Mouse (Mus musculus) neural tube, embryonic 11.5 days (tissue): ENCODE data around the gene Cntrob. TPM values are rescaled to one million over a fixed set of nuclear protein-coding genes. Genes with fewer than 3 reads are reported as not detected.

Experiments used
- ATAC-seq: fragments of 200-750 bp; cut with Nextera tagmentation; 2 replicates; pipeline ENCODE4 v1.8.0; 2017; ENCODE audit warnings: moderate number of reproducible peaks, mild to moderate bottlenecking, moderate TSS enrichment, moderate library complexity; ENCODE audit not compliant: insufficient read depth, low FRiP score, low TSS enrichment
- DNase-seq: peaks from one replicate; pipeline ENCODE4 v3.0.0-alpha.2; 2015; ENCODE audit warnings: low spot score
- H3K27ac ChIP-seq: fragments of 300-500 bp; sonication (generic); 2 replicates; pipeline ENCODE4 v1.5.1; 2014; ENCODE audit warnings: low read depth, mild to moderate bottlenecking, low read length
- H3K27me3 ChIP-seq: fragments of 300-500 bp; sonication (generic); 2 replicates; pipeline ENCODE4 v1.6.1; 2014; ENCODE audit warnings: mild to moderate bottlenecking, low read length, mixed read lengths; ENCODE audit not compliant: control insufficient read depth, insufficient read depth
- H3K36me3 ChIP-seq: fragments of 300-500 bp; sonication (generic); 2 replicates; pipeline ENCODE4 v1.6.1; 2014; ENCODE audit warnings: mild to moderate bottlenecking, low read length, moderate library complexity, mixed read lengths; ENCODE audit not compliant: control insufficient read depth, insufficient read depth
- H3K4me1 ChIP-seq: fragments of 300-500 bp; sonication (generic); 2 replicates; pipeline ENCODE4 v1.6.1; 2014; ENCODE audit warnings: low read length, mixed read lengths; ENCODE audit not compliant: control insufficient read depth, insufficient read depth
- H3K4me2 ChIP-seq: fragments of 300-500 bp; sonication (generic); 2 replicates; pipeline ENCODE4 v1.6.1; 2014; ENCODE audit warnings: low read depth, mild to moderate bottlenecking, moderate library complexity
- H3K4me3 ChIP-seq: fragments of 300-500 bp; sonication (generic); 2 replicates; pipeline ENCODE4 v1.5.1; 2014; ENCODE audit warnings: low read depth, low read length
- H3K9ac ChIP-seq: fragments of 300-500 bp; sonication (generic); 2 replicates; pipeline ENCODE4 v1.6.1; 2014; ENCODE audit warnings: mild to moderate bottlenecking, low read length
- H3K9me3 ChIP-seq: fragments of 300-500 bp; sonication (generic); 2 replicates; pipeline ENCODE4 v1.6.1; 2016; ENCODE audit warnings: low read length; ENCODE audit not compliant: control insufficient read depth
- WGBS: fragments of 180-500 bp; shearing (Covaris S2); extraction: QIAGEN DNeasy Blood & Tissue Kit; methylation state at CpG from one replicate; pipeline ENCODE4 v1.1.7; 2014; 5-methylcytosine and 5-hydroxymethylcytosine counted together
- polyA plus RNA-seq: library from polyadenylated mRNA; unstranded; fragments of >200 nt; fragmentation: Nextera tagmentation; extraction: Ambion mirVana; gene quantifications from 2 replicates; pipeline ENCODE4 v1.2.1, GENCODE M21; 2014

Cntrob gene
- polyA plus RNA-seq, 1 experiment from 2014 or later: 23.5 TPM

DNA sequence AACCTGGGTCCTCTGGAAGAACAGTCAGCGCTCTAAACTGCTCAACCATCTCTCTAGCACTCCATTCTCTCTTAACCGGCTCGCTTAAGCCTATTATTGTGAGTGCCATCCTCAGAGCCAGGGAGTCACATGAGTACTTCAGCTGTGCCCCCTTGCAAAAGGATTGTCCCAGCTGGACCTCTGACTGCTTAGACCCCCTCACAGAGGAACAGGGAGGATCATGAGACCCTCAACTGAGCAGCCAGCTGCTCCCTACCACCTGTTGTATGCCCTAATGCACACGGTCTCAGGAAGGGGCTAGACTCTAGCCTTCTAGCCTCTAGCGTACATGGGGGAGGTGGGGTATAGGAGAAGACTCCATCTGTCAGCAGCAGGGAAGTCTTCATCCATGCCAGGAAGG is 68.8 kb downstream of the Cntrob start:
- ATAC-seq (no peak), DNase-seq (no peak)
- 79% methylated on average over 5 of the region's 5 CpGs for WGBS
- Histone ChIP-seq H3K4me1 (no peaks in the 10 kb centered on the region), H3K4me2 (no peak overlapping the region), H3K27ac (no peak overlapping the region), H3K4me3 (no peak overlapping the region), H3K36me3 (no peaks in the 10 kb centered on the region), H3K27me3 (no peaks in the 10 kb centered on the region), H3K9ac (no peak overlapping the region), H3K9me3 (no peaks in the 10 kb centered on the region)

GRCm38 (mm10) chr11:69253131-69253530 is 70.4 kb downstream of the Cntrob start:
- Histone ChIP-seq H3K9me3 (no peaks in the 10 kb centered on the region), H3K4me2 (no peak overlapping the region), H3K27me3 (no peaks in the 10 kb centered on the region), H3K4me1 (no peaks in the 10 kb centered on the region), H3K4me3 (no peak overlapping the region), H3K27ac (no peak overlapping the region), H3K9ac (no peak overlapping the region), H3K36me3 (no peaks in the 10 kb centered on the region)
- DNase-seq (no peak), ATAC-seq (no peak)
- 53% methylated on average over 9 of the region's 9 CpGs for WGBS

DNA sequence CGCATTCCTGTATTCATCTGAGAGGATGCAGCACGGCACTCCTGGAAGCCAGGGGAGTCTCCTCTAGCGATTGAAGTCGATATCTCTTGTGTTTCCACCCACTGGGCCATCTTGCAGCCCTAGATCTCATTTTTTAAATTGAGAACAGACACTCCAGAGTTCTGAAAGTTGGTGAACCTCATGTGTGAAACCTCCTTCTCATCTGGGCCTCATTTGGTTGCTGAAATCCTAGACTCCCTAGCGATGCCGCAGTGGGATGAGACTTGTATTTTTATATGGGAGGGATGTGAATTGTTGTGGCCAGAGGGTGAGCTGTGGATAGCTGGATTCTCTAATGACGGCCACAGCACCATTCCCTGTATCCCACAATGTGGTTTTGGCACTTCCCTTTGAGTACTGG is 71.6 kb downstream of the Cntrob start:
- Histone ChIP-seq H3K4me2 (no peak overlapping the region), H3K27ac (no peak overlapping the region), H3K4me3 (no peak overlapping the region), H3K27me3 (no peaks in the 10 kb centered on the region), H3K4me1 (no peaks in the 10 kb centered on the region), H3K36me3 (no peaks in the 10 kb centered on the region), H3K9me3 (no peaks in the 10 kb centered on the region), H3K9ac (no peak overlapping the region)
- no peak for ATAC-seq
- no peak for DNase-seq
- 82% methylated on average over 7 of the region's 7 CpGs for WGBS

DNA sequence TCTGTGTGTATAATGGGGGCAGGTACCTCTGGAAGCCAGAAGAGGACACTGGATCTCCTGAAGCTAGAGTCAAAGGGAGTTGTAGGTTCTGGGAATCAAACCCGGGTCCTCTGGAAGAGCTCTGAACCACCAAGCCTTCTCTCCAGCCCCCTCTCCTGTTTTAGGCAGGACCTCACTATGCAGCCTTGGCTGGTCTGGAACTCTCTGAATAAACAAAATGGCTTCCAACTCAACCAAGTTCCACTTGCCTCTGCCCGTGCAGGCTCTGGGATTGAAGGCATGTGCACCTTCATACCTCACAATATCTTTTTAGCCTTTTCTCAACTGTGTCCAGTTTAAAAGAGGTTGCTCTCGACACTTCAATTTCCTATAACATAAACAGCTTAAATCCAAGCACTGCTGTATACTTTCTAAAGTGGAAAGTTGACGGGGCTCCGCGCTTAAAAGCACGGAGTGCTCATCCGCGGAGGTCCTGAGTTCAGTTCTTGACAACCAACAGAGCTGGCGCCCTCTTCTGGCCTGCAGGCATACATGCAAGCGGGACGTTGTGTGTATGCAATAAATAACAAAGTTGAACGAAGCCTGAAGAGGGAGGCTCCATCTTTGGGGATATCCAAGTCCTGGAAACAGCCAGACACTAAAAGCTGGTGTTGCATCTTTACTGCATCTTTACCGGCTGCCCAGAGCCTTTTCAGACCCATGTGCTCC is 72.3 kb downstream of the Cntrob start:
- Histone ChIP-seq H3K9me3 (no peaks in the 10 kb centered on the region), H3K36me3 (no peaks in the 10 kb centered on the region), H3K4me1 (no peaks in the 10 kb centered on the region), H3K27ac (no peak overlapping the region), H3K9ac (no peak overlapping the region), H3K27me3 (no peaks in the 10 kb centered on the region), H3K4me3 (no peak overlapping the region), H3K4me2 (no peak overlapping the region)
- no peak for DNase-seq
- ATAC-seq: no peak
- 61% methylated on average over 14 of the region's 14 CpGs for WGBS

GRCm38 (mm10) chr11:69250106-69250505 is 73.5 kb downstream of the Cntrob start:
- Histone ChIP-seq H3K9me3 (no peaks in the 10 kb centered on the region), H3K27ac (no peak overlapping the region), H3K27me3 (no peaks in the 10 kb centered on the region), H3K36me3 (no peaks in the 10 kb centered on the region), H3K4me2 (no peak overlapping the region), H3K9ac (no peak overlapping the region), H3K4me1 (no peaks in the 10 kb centered on the region), H3K4me3 (no peak overlapping the region)
- 74% methylated on average over 5 of the region's 5 CpGs for WGBS
- DNase-seq (no peak), ATAC-seq (no peak)

Other genes with a start within 250 kb of the Cntrob start
- 112 TPM in 2 replicates for gene Vamp2, start 235.3 kb downstream of the Cntrob start, polyA plus RNA-seq
- 10.7 and 10.9 TPM in 2 replicates for gene Per1, start 228.6 kb downstream of the Cntrob start, polyA plus RNA-seq
- 0.33 TPM in 1 of 2 replicates, not detected in the other for gene Hes7, start 203.4 kb downstream of the Cntrob start, polyA plus RNA-seq
- gene 9130213A22Rik, start 201.2 kb downstream of the Cntrob start, polyA plus RNA-seq: 0.24 TPM in 1 of 2 replicates, not detected in the other
- gene Aloxe3, start 197.9 kb downstream of the Cntrob start, polyA plus RNA-seq: 0.08 and 0.66 TPM in 2 replicates
- gene Alox12b, start 166.8 kb downstream of the Cntrob start, polyA plus RNA-seq: not detected in 2 replicates
- 0.30 TPM in 1 of 2 replicates, not detected in the other for gene Alox8, start 125.9 kb downstream of the Cntrob start, polyA plus RNA-seq
- gene Gucy2e, start 86.7 kb downstream of the Cntrob start, polyA plus RNA-seq: 0.07 TPM in 1 of 2 replicates, not detected in the other
- gene Trappc1, start 205 bp upstream of the Cntrob start, polyA plus RNA-seq: 195 and 215 TPM in 2 replicates
- gene Kcnab3, start 2.5 kb upstream of the Cntrob start, polyA plus RNA-seq: 3.1 and 3.6 TPM in 2 replicates
- gene Rnf227, start 16.7 kb upstream of the Cntrob start, polyA plus RNA-seq: 27.8 and 28.8 TPM in 2 replicates
- gene Chd3, start 45.6 kb upstream of the Cntrob start, polyA plus RNA-seq: 57.3 and 60.1 TPM in 2 replicates
- gene Naa38, start 71.7 kb upstream of the Cntrob start, polyA plus RNA-seq: 125 and 129 TPM in 2 replicates
- 44.7 and 48.4 TPM in 2 replicates for gene Cyb5d1, start 71.9 kb upstream of the Cntrob start, polyA plus RNA-seq
- 13.1 and 17.2 TPM in 2 replicates for gene Tmem88, start 74.5 kb upstream of the Cntrob start, polyA plus RNA-seq
- gene Kdm6b, start 89.9 kb upstream of the Cntrob start, polyA plus RNA-seq: 37.9 and 42.0 TPM in 2 replicates
- gene Dnah2, start 225.3 kb upstream of the Cntrob start, polyA plus RNA-seq: 0.92 and 1.2 TPM in 2 replicates
- gene Efnb3, start 236.4 kb upstream of the Cntrob start, polyA plus RNA-seq: 9.6 and 9.7 TPM in 2 replicates